ENCODE assay signal across 26 mouse cellular contexts in the genomic region with DNA sequence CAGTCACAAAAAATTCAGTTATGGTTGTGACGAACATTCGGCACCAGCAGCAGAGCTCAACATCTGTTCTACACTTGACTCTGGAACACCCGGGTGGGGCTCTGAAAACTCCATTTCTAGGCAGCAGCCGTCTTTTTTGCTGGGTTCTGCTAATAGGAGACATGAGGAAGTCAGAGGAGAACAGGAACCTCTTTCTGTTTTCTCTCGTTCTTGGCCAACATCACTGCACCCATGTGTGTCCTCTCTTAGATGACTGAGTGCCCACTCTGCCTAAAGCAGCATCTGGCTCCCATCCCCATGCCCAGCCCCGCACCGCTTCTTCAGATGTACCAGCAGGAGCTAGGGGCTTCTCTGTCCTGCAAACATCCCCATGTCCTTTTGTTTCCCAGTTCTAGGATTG.
DNase-seq lines count a peak whose midpoint lies in the region; ATAC-seq lines count a peak whose summit lies in the region.
"Had no signal": no experiment of that assay in that cellular context is flagged by ENCODE, and none has a peak within 500 bp of the region (broad histone marks: within the 10 kb centered on the region; RNA-seq: fewer than 3 reads in every experiment).

No protein-coding gene starts in this region.

- intact Hi-C loops in heart, postnatal 36 days (cut with DNase I), result no loop called here

- no peak overlapping the region for H3K4me2 ChIP-seq in embryonic facial prominence, embryonic 12.5 days (replicated peaks)
- H3K4me2 ChIP-seq: embryonic facial prominence, embryonic 13.5 days; forebrain, embryonic 13.5 days; forebrain, embryonic 15.5 days had no signal

- no peak overlapping the region for H3K27ac ChIP-seq in embryonic facial prominence, embryonic 12.5 days
- H3K27ac ChIP-seq in embryonic facial prominence, embryonic 10.5 days (replicated peaks), result no peak overlapping the region
- H3K27ac ChIP-seq: embryonic facial prominence, embryonic 13.5 days; forebrain, embryonic 13.5 days; forebrain, embryonic 15.5 days had no signal

- no peak for DNase-seq in embryonic facial prominence, embryonic 10.5 days (ENCODE audit: low spot score)
- DNase-seq in heart, adult 11 months, result peak; percentile 94
- no peak for DNase-seq in heart, postnatal 36 days
- no peak for DNase-seq in right cerebral cortex, postnatal 25 days
- DNase-seq in cerebellum, adult 11 months, result no peak
- DNase-seq: adrenal gland, adult 8-10 months; adrenal gland, postnatal 14 days; adrenal gland, postnatal 36 days; B cell, adult 2 months; cerebellum, adult 18-20 months; cerebellum, adult 8-10 months; cerebellum, adult 9-11 months; cerebellum, postnatal 14 days; cerebellum, postnatal 36 days; embryo, embryonic 11 days; forebrain, postnatal 0 days had no signal

- ATAC-seq in embryonic facial prominence, embryonic 12.5 days (ENCODE audit: insufficient number of reproducible peaks, insufficient read depth, low FRiP score, low TSS enrichment), result 0 out of 2 replicates have a peak, but pooled peaks have one; percentile 44
- ATAC-seq in megakaryocyte, adult 5-6 weeks (ENCODE audit: poor library complexity, severe bottlenecking), result peak; percentile 43
- ATAC-seq: activated CD4-positive, CD25-positive, alpha-beta regulatory T cell, adult 4 months; CD4-positive, CD25-positive, alpha-beta regulatory T cell, adult 4 months; forebrain, embryonic 13.5 days; forebrain, embryonic 15.5 days; forebrain, postnatal 0 days; Patski had no signal

- H3K36me3 ChIP-seq in embryonic facial prominence, embryonic 12.5 days, result no peaks in the 10 kb centered on the region
- H3K36me3 ChIP-seq in embryonic facial prominence, embryonic 10.5 days (replicated peaks), result no peaks in the 10 kb centered on the region
- H3K36me3 ChIP-seq: embryonic facial prominence, embryonic 13.5 days; forebrain, embryonic 15.5 days; G1E had no signal

- H3K4me1 ChIP-seq in embryonic facial prominence, embryonic 12.5 days, result peaks cover 12% of the 10 kb centered on the region
- peaks cover 16% of the 10 kb centered on the region for H3K4me1 ChIP-seq in embryonic facial prominence, embryonic 10.5 days

- H3K4me3 ChIP-seq in embryonic facial prominence, embryonic 12.5 days, result no peak overlapping the region
- no peak overlapping the region for H3K4me3 ChIP-seq in embryonic facial prominence, embryonic 10.5 days
- H3K4me3 ChIP-seq: embryonic facial prominence, embryonic 13.5 days; forebrain, embryonic 13.5 days; forebrain, embryonic 15.5 days had no signal

- no peak overlapping the region for H3K9ac ChIP-seq in embryonic facial prominence, embryonic 12.5 days
- H3K9ac ChIP-seq: embryonic facial prominence, embryonic 13.5 days; forebrain, embryonic 13.5 days; forebrain, embryonic 15.5 days; forebrain, postnatal 0 days had no signal

- no peaks in the 10 kb centered on the region for H3K9me3 ChIP-seq in embryonic facial prominence, embryonic 12.5 days
- H3K9me3 ChIP-seq in embryonic facial prominence, embryonic 10.5 days, result no peaks in the 10 kb centered on the region
- H3K9me3 ChIP-seq: embryonic facial prominence, embryonic 13.5 days; forebrain, embryonic 13.5 days; forebrain, embryonic 15.5 days; G1E had no signal

- 82% methylated on average over 7 of the region's 7 CpGs for WGBS in embryonic facial prominence, embryonic 12.5 days
- 87% methylated on average over 7 of the region's 7 CpGs for WGBS in embryonic facial prominence, embryonic 10.5 days

- no peaks in the 10 kb centered on the region for H3K27me3 ChIP-seq in embryonic facial prominence, embryonic 12.5 days
- 0 out of 2 replicates have a peak, but pooled peaks cover 9% of the 10 kb centered on the region for H3K27me3 ChIP-seq in embryonic facial prominence, embryonic 10.5 days (replicated peaks; ENCODE audit: low read depth, poor library complexity, severe bottlenecking)
- H3K27me3 ChIP-seq: CH12.LX; embryonic facial prominence, embryonic 13.5 days; forebrain, embryonic 13.5 days; forebrain, embryonic 15.5 days; Patski had no signal
